Mouse (Mus musculus): ENCODE data around the gene Gm43638. TPM values are rescaled to one million over a fixed set of nuclear protein-coding genes. Genes with fewer than 3 reads are reported as not detected.

The Gm43638 gene
- total and polyA plus RNA-seq, 3 experiments = not detected

GRCm38 (mm10) chr5:87505776-87506458, 19.3 kb upstream of the Gm43638 start:
- H3K4me1 ChIP-seq (ENCODE audit: control insufficient read depth in 1 of 2, insufficient read depth in 2 of 2) = no peaks in the 10 kb centered on the region
- H3K79me2 ChIP-seq (replicated peaks; ENCODE audit: control insufficient read depth, extremely low read depth, insufficient read depth, poor library complexity, severe bottlenecking) = no peaks in the 10 kb centered on the region
- H3K27ac ChIP-seq (ENCODE audit: insufficient read depth, low read depth) = no peak overlapping the region
- H3K27me3 ChIP-seq (replicated peaks) = no peaks in the 10 kb centered on the region
- no peak overlapping the region for H3K9ac ChIP-seq (ENCODE audit: insufficient read depth, low read depth)
- TF ChIP-seq MAZ (IDR thresholded peaks at IDR 0.05; ENCODE audit: low read depth, low read length) (no peak), E2F4 (IDR thresholded peaks at IDR 0.05; ENCODE audit: insufficient replicate concordance, low read depth, low read length) (no peak), UBTF (IDR thresholded peaks at IDR 0.05; ENCODE audit: low read depth, low read length) (no peak), RAD21 (IDR thresholded peaks at IDR 0.05; ENCODE audit: low read depth, low read length) (no peak), USF1 (IDR thresholded peaks at IDR 0.05; ENCODE audit: low read depth, low read length) (no peak), ETS1 (conservative IDR thresholded peaks at IDR 0.05; ENCODE audit: low read depth, low read length) (no peak), ZC3H11A (IDR thresholded peaks at IDR 0.05; ENCODE audit: low read depth, low read length) (no peak), ZNF384 (IDR thresholded peaks at IDR 0.05; ENCODE audit: low read depth, low read length) (no peak), RCOR1 (conservative IDR thresholded peaks at IDR 0.05; ENCODE audit: low read depth, low read length) (no peak), NELFE (IDR thresholded peaks at IDR 0.05; ENCODE audit: low read depth, low read length) (no peak), ELF1 (IDR thresholded peaks at IDR 0.05; ENCODE audit: low read depth, low read length) (no peak), CHD2 (IDR thresholded peaks at IDR 0.05; ENCODE audit: low read length) (no peak), GABPA (IDR thresholded peaks at IDR 0.05; ENCODE audit: insufficient replicate concordance, low read depth, low read length) (no peak), TCF12 (IDR thresholded peaks at IDR 0.05; ENCODE audit: low read depth, low read length) (no peak), TBP (conservative IDR thresholded peaks at IDR 0.05; ENCODE audit: low read depth, low read length) (no peak), HCFC1 (IDR thresholded peaks at IDR 0.05; ENCODE audit: low read depth, low read length) (no peak), ZMIZ1 (IDR thresholded peaks at IDR 0.05; ENCODE audit: low read depth, low read length) (no peak), MEF2A (IDR thresholded peaks at IDR 0.05; ENCODE audit: borderline replicate concordance, low read depth, low read length) (no peak), PAX5 (IDR thresholded peaks at IDR 0.05; ENCODE audit: low read length) (no peak)
- no peaks in the 10 kb centered on the region for H3K36me3 ChIP-seq (replicated peaks in 1 of 2; ENCODE audit: control insufficient read depth in 1 of 2, insufficient read depth in 1 of 2, low read length in 1 of 2)
- no peak overlapping the region for H3K4me3 ChIP-seq (replicated peaks in 1 of 3; ENCODE audit: low read depth in 2 of 3, low read length in 2 of 3, poor library complexity in 1 of 3)
- no peak overlapping the region for H3K4me2 ChIP-seq (ENCODE audit: insufficient read depth, low read depth, poor library complexity, severe bottlenecking)
- H3K9me3 ChIP-seq (replicated peaks; ENCODE audit: low read length) = no peaks in the 10 kb centered on the region
- no peak for DNase-seq (ENCODE audit: extremely low read depth)
- in situ Hi-C loops (cut with MboI; ENCODE audit: low pct_ligation_motif_present, low pct_unique_long_range_greater_than_20kb, low sequenced_read_pairs) (no loop called here), dilution Hi-C loops (cut with MboI; ENCODE audit: extremely low pct_ligation_motif_present, extremely low pct_unique_long_range_greater_than_20kb, low sequenced_read_pairs) (no loop called here)

- Histone ChIP-seq H3K4me3 (replicated peaks in 1 of 3; ENCODE audit: low read depth in 2 of 3, low read length in 2 of 3, poor library complexity in 1 of 3) (no peak overlapping the region), H3K27me3 (replicated peaks) (no peaks in the 10 kb centered on the region), H3K4me2 (ENCODE audit: insufficient read depth, low read depth, poor library complexity, severe bottlenecking) (no peak overlapping the region), H3K4me1 (ENCODE audit: control insufficient read depth in 1 of 2, insufficient read depth in 2 of 2) (no peaks in the 10 kb centered on the region), H3K9me3 (replicated peaks; ENCODE audit: low read length) (no peaks in the 10 kb centered on the region), H3K79me2 (replicated peaks; ENCODE audit: control insufficient read depth, extremely low read depth, insufficient read depth, poor library complexity, severe bottlenecking) (no peaks in the 10 kb centered on the region), H3K9ac (ENCODE audit: insufficient read depth, low read depth) (no peak overlapping the region), H3K27ac (ENCODE audit: insufficient read depth, low read depth) (no peak overlapping the region), H3K36me3 (replicated peaks in 1 of 2; ENCODE audit: control insufficient read depth in 1 of 2, insufficient read depth in 1 of 2, low read length in 1 of 2) (no peaks in the 10 kb centered on the region)
- TF ChIP-seq MAX (IDR thresholded peaks at IDR 0.05; ENCODE audit: low read length) (no peak), MYC (IDR thresholded peaks at IDR 0.05; ENCODE audit: low read depth, low read length) (no peak)
- dilution Hi-C loops (cut with MboI; ENCODE audit: extremely low pct_ligation_motif_present, extremely low pct_unique_long_range_greater_than_20kb, low sequenced_read_pairs) (no loop called here), in situ Hi-C loops (cut with MboI; ENCODE audit: low pct_ligation_motif_present, low pct_unique_long_range_greater_than_20kb, low sequenced_read_pairs) (no loop called here)
- DNase-seq (ENCODE audit: extremely low read depth) = no peak
These were observed 16.1 kb upstream of the Gm43638 start for GRCm38 (mm10) chr5:87502687-87503086.
